Mouse (Mus musculus): ENCODE results near the gene Sox2.

GRCm38 (mm10) chr3:34657701-34658090 is 7.5 kb downstream of the Sox2 start:
- TF ChIP-seq POLR2AphosphoS2 (IDR thresholded peaks at IDR 0.05; ENCODE audit: insufficient read length, low read depth), result no peak
- no peak for TF ChIP-seq POLR2A (IDR thresholded peaks at IDR 0.05; ENCODE audit: insufficient read length, low read depth)
- no peak for TF ChIP-seq USF1 (IDR thresholded peaks at IDR 0.05; ENCODE audit: low read depth)
- no peak for TF ChIP-seq CEBPB (IDR thresholded peaks at IDR 0.05; ENCODE audit: insufficient read depth, poor library complexity, severe bottlenecking)
- TF ChIP-seq REST (IDR thresholded peaks at IDR 0.05; ENCODE audit: insufficient read depth, insufficient read length), result no peak
- TF ChIP-seq E2F4 (IDR thresholded peaks at IDR 0.05; ENCODE audit: insufficient read depth), result no peak
- TF ChIP-seq TCF12 (IDR thresholded peaks at IDR 0.05; ENCODE audit: insufficient read depth, poor library complexity, severe bottlenecking), result no peak
- TF ChIP-seq MAX (IDR thresholded peaks at IDR 0.05; ENCODE audit: low read depth), result no peak
- TF ChIP-seq MYOD1 (IDR thresholded peaks at IDR 0.05; ENCODE audit: control insufficient read depth in 1 of 3, insufficient read length in 2 of 3, low read depth in 2 of 3), result no peak
- TF ChIP-seq SRF (IDR thresholded peaks at IDR 0.05; ENCODE audit: control insufficient read depth, insufficient read length, low read depth), result no peak

Measured in myocyte (in vitro differentiated cells).